Mouse (Mus musculus): Measurements from ENCODE around the gene Znhit3. TPM values are rescaled to one million over a fixed set of nuclear protein-coding genes. Genes with fewer than 3 reads are reported as not detected.

Gene Znhit3
- total and polyA plus RNA-seq, 2 experiments from 2014 or later: 44.4 to 89.3 TPM

GRCm38 (mm10) chr11:84948114-84948513 is 31.9 kb upstream of the Znhit3 start:
- Histone ChIP-seq H3K9me3 (ENCODE audit: low read length) (no peaks in the 10 kb centered on the region), H3K4me3 (ENCODE audit: low read length) (no peak overlapping the region), H3K4me1 (ENCODE audit: insufficient read depth, low read length) (0 out of 2 replicates have a peak, but pooled peaks cover 9% of the 10 kb centered on the region), H3K36me3 (ENCODE audit: insufficient read depth, low read length) (no peaks in the 10 kb centered on the region), H3K27me3 (ENCODE audit: insufficient read depth, low read length) (no peaks in the 10 kb centered on the region), H3K27ac (peak overlapping the region; percentile 16; the same call in 1 of the 2 replicates), H3K9ac (replicated peaks; ENCODE audit: low read length) (no peak overlapping the region), H3K4me2 (ENCODE audit: low read depth, low read length) (no peak overlapping the region)
- TF ChIP-seq CTCF (IDR thresholded peaks at IDR 0.05; ENCODE audit: low read depth): no peak
- no peak for ATAC-seq
- WGBS: 29% methylated on average over 3 of the region's 3 CpGs
- no peak for DNase-seq (ENCODE audit: low spot score)

DNA sequence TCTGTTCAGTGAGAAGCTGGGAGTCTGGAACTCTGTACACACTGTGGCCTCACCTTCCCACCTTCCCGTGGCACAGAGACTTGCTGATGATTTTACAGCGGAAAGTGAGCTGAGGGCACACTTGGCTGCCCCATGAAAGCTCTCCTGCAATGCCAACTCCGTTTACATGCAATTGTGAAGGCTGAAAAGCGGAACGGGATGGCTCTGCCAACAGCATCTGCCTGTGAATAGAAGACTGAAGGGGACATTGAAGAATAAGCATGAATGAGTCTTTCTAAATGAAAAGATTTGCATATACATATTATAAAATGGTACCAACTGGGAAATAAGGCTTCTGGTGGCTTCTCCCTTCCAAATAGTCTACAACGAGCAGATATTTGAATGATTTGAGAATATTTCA is 31.0 kb upstream of the Znhit3 start:
- peak overlapping the region; percentile 43; the same call in 1 of the 2 replicates for H3K27ac ChIP-seq
- H3K4me2 ChIP-seq (ENCODE audit: low read depth, low read length): no peak overlapping the region

GRCm38 (mm10) chr11:84945841-84946240 is 29.7 kb upstream of the Znhit3 start:
- WGBS: 77% methylated on average over 3 of the region's 3 CpGs
- Histone ChIP-seq H3K9ac (replicated peaks; ENCODE audit: low read length) (no peak overlapping the region), H3K4me2 (ENCODE audit: low read depth, low read length) (no peak overlapping the region), H3K4me3 (ENCODE audit: low read length) (no peak overlapping the region), H3K4me1 (ENCODE audit: insufficient read depth, low read length) (0 out of 2 replicates have a peak, but pooled peaks cover 9% of the 10 kb centered on the region), H3K27me3 (ENCODE audit: insufficient read depth, low read length) (no peaks in the 10 kb centered on the region), H3K36me3 (ENCODE audit: insufficient read depth, low read length) (no peaks in the 10 kb centered on the region), H3K9me3 (ENCODE audit: low read length) (no peaks in the 10 kb centered on the region), H3K27ac (no peak overlapping the region)
- ATAC-seq: no peak
- no peak for TF ChIP-seq CTCF (IDR thresholded peaks at IDR 0.05; ENCODE audit: low read depth)
- DNase-seq (ENCODE audit: low spot score): no peak

More for the DNA sequence above, 31.0 kb upstream of the Znhit3 start:
- no peaks in the 10 kb centered on the region for H3K27me3 ChIP-seq (ENCODE audit: insufficient read depth, low read length)
- WGBS: 28% methylated on average over 6 of the region's 6 CpGs
- H3K9me3 ChIP-seq (ENCODE audit: low read length): no peaks in the 10 kb centered on the region
- no peak overlapping the region for H3K4me3 ChIP-seq (ENCODE audit: low read length)
- peak; percentile 74 for DNase-seq (ENCODE audit: low spot score)
- H3K4me1 ChIP-seq (ENCODE audit: insufficient read depth, low read length): 0 out of 2 replicates have a peak, but pooled peaks cover 9% of the 10 kb centered on the region
- no peak for TF ChIP-seq CTCF (IDR thresholded peaks at IDR 0.05; ENCODE audit: low read depth)
- H3K9ac ChIP-seq (replicated peaks; ENCODE audit: low read length): no peak overlapping the region
- ATAC-seq: peak; percentile 73
- H3K36me3 ChIP-seq (ENCODE audit: insufficient read depth, low read length): no peaks in the 10 kb centered on the region

DNA sequence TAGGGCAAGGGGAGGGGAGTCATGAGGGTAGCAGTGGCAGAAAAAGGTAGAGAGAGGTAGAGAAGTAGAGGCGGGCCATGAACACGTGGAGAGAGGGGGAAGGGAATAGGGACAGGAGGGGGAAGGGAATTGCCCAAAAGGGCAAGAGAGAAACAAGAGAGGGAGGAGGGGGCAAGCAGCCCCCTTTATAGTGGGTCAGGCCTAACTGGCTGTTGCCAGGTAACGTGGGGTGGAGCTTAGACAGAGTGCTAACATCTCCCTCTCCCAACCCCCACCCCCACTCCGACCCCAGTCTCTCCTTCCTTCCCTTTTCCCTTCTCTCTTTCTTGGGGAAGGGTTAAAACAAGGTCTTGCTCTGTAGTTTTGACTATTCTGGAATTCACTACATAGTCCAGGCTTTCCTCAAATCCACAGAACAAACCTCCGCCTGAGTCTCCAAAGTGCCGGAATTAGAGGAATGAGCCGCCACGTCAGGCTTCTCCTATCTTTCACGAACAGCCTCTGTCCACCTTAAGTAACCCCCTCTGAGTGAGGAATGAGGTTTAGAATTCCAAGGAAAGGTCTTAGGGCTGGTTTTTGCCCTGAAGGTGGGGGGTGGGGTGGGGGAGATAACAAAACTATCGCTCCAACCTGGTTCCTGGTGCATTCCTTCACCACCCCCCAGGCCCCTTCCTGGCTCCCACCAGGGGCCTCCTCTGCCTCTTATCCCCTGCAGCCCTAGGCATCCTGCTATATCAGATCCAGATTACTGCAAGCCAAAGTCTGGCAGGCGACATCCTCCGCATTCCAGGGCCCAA is 28.7 kb upstream of the Znhit3 start:
- Histone ChIP-seq H3K4me2 (ENCODE audit: low read depth, low read length) (no peak overlapping the region), H3K4me1 (ENCODE audit: insufficient read depth, low read length) (peaks cover 14% of the 10 kb centered on the region; the same call in 1 of the 2 replicates), H3K27me3 (ENCODE audit: insufficient read depth, low read length) (no peaks in the 10 kb centered on the region), H3K9me3 (ENCODE audit: low read length) (no peaks in the 10 kb centered on the region), H3K9ac (replicated peaks; ENCODE audit: low read length) (no peak overlapping the region), H3K27ac (no peak overlapping the region), H3K36me3 (ENCODE audit: insufficient read depth, low read length) (no peaks in the 10 kb centered on the region), H3K4me3 (ENCODE audit: low read length) (no peak overlapping the region)
- DNase-seq (ENCODE audit: low spot score): no peak
- peak; percentile 60; the same call in 1 of the 2 replicates for ATAC-seq
- WGBS: 10% methylated on average over 12 of the region's 12 CpGs
- no peak for TF ChIP-seq CTCF (IDR thresholded peaks at IDR 0.05; ENCODE audit: low read depth)

DNA sequence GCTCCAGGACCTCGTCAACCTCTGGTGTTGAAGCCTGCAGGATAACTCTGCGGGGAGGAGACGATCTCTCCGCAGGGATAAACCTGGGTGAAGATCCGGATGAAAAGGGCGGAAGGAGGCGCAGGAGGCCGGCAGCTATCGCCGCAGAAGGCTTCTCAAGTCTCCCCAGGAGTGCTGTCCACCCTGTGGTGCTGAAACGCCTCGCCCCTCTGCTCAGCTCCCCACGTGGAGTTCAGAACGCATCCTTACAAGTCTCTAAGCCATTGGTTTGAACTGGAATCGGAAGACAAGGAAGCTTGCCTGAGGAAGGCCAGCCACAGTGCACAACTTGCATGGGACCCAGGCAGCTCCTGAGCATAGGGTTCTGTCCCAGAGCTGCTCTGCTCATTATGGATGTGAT is 27.8 kb upstream of the Znhit3 start:
- H3K4me3 ChIP-seq (ENCODE audit: low read length): no peak overlapping the region
- TF ChIP-seq CTCF (IDR thresholded peaks at IDR 0.05; ENCODE audit: low read depth): no peak
- ATAC-seq (no peak), DNase-seq (ENCODE audit: low spot score) (peak; percentile 53)
- no peak overlapping the region for H3K9ac ChIP-seq (replicated peaks; ENCODE audit: low read length)
- no peak overlapping the region for H3K27ac ChIP-seq
- H3K4me1 ChIP-seq (ENCODE audit: insufficient read depth, low read length): peaks cover 16% of the 10 kb centered on the region; the same call in 1 of the 2 replicates
- H3K36me3 ChIP-seq (ENCODE audit: insufficient read depth, low read length): no peaks in the 10 kb centered on the region
- H3K4me2 ChIP-seq (ENCODE audit: low read depth, low read length): peak overlapping the region; percentile 25
- no peaks in the 10 kb centered on the region for H3K9me3 ChIP-seq (ENCODE audit: low read length)
- H3K27me3 ChIP-seq (ENCODE audit: insufficient read depth, low read length): no peaks in the 10 kb centered on the region
- 4% methylated on average over 15 of the region's 15 CpGs for WGBS

DNA sequence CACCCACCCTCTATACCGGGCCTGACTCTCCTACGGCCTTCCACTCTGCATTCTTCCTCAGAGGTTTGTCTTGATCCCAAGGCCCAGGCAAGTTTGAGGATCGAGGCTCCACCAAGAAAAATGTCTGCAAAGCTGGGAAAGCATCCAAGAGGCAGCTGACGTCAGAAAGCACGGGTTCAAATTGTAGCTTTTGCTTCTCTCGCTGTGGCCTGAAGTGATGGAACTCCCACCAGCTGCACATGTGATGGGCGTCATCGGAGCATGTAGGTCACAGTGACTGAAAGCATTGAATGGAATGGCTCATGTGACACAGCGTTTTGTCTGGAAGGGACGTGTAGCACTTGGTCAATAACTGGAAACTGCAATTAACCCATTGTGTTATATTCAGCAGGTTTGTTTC is 24.0 kb upstream of the Znhit3 start:
- peaks cover 14% of the 10 kb centered on the region; the same call in 1 of the 2 replicates for H3K4me1 ChIP-seq (ENCODE audit: insufficient read depth, low read length)
- H3K27me3 ChIP-seq (ENCODE audit: insufficient read depth, low read length): no peaks in the 10 kb centered on the region
- H3K9me3 ChIP-seq (ENCODE audit: low read length): no peaks in the 10 kb centered on the region
- no peak overlapping the region for H3K9ac ChIP-seq (replicated peaks; ENCODE audit: low read length)
- peak overlapping the region; percentile 58 for H3K27ac ChIP-seq
- 35% methylated on average over 10 of the region's 10 CpGs for WGBS
- peak; percentile 22 for DNase-seq (ENCODE audit: low spot score)
- no peak overlapping the region for H3K4me3 ChIP-seq (ENCODE audit: low read length)
- H3K36me3 ChIP-seq (ENCODE audit: insufficient read depth, low read length): no peaks in the 10 kb centered on the region
- no peak for TF ChIP-seq CTCF (IDR thresholded peaks at IDR 0.05; ENCODE audit: low read depth)
- ATAC-seq: no peak
- H3K4me2 ChIP-seq (ENCODE audit: low read depth, low read length): no peak overlapping the region
